Mouse (Mus musculus): ENCODE measurements around the gene Magi1. TPM values are rescaled to one million over a fixed set of nuclear protein-coding genes. Genes with fewer than 3 reads are reported as not detected.
A peak's percentile ranks its signal among the peaks of the same experiment; 100 is the strongest.

Magi1 gene
- total and polyA plus RNA-seq, 2 experiments from 2014 or later = 23.0 to 36.9 TPM

DNA sequence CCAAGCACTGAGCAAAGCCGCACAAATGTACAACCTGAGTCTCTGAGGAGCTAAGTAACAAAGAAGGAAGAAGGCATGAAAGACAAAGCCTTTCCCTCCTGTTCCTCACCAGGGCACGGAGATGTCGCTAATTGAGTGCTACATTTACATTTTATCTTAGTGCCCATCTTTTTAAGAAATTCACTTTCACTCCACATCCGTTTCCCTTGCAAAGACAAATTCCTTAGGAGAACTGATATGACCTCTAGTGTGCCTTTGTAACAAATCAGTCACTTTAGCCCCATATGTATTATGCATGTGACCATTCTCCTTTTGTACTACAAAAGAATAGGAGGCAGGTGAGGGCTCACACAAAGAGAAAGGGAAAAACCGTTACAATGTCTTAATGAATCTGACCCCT is 360.4 kb downstream of the Magi1 start:
- Histone ChIP-seq H3K27ac (no peak overlapping the region), H3K9me3 (ENCODE audit: low read length) (no peaks in the 10 kb centered on the region), H3K27me3 (ENCODE audit: insufficient read depth, low read length) (no peaks in the 10 kb centered on the region), H3K9ac (replicated peaks; ENCODE audit: low read length) (no peak overlapping the region), H3K4me3 (ENCODE audit: low read length) (no peak overlapping the region), H3K36me3 (ENCODE audit: insufficient read depth, low read length) (no peaks in the 10 kb centered on the region), H3K4me2 (ENCODE audit: low read depth, low read length) (no peak overlapping the region), H3K4me1 (ENCODE audit: insufficient read depth, low read length) (no peaks in the 10 kb centered on the region)
- WGBS = 51% methylated on average over 5 of the region's 5 CpGs
- DNase-seq (ENCODE audit: low spot score) (no peak), ATAC-seq (no peak)
- TF ChIP-seq CTCF (IDR thresholded peaks at IDR 0.05; ENCODE audit: low read depth) = no peak

DNA sequence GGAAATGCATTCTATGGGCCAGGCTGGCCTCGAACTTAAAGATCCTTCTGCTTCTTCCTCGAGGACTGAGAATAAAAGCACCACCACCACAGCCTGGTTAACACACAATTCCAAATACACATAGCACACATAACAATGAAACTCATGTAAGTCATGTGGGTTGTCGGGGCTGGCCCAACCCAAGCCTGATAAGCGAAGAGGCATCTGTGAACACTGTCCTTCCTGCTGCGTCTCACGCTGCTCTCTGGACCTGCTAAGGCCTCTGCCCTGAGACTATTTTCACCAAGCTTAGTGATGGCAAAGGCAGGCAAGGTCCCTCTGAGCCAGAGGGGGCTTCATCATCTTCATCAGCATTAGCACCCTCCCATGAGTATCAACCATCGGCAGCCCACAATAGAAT is 360.8 kb downstream of the Magi1 start:
- Histone ChIP-seq H3K27me3 (ENCODE audit: insufficient read depth, low read length) (no peaks in the 10 kb centered on the region), H3K4me2 (ENCODE audit: low read depth, low read length) (no peak overlapping the region), H3K36me3 (ENCODE audit: insufficient read depth, low read length) (no peaks in the 10 kb centered on the region), H3K27ac (no peak overlapping the region), H3K9ac (replicated peaks; ENCODE audit: low read length) (no peak overlapping the region), H3K4me3 (ENCODE audit: low read length) (no peak overlapping the region), H3K4me1 (ENCODE audit: insufficient read depth, low read length) (no peaks in the 10 kb centered on the region), H3K9me3 (ENCODE audit: low read length) (no peaks in the 10 kb centered on the region)
- no peak for TF ChIP-seq CTCF (IDR thresholded peaks at IDR 0.05; ENCODE audit: low read depth)
- ATAC-seq = no peak
- no peak for DNase-seq (ENCODE audit: low spot score)
- WGBS = 78% methylated on average over 7 of the region's 7 CpGs

DNA sequence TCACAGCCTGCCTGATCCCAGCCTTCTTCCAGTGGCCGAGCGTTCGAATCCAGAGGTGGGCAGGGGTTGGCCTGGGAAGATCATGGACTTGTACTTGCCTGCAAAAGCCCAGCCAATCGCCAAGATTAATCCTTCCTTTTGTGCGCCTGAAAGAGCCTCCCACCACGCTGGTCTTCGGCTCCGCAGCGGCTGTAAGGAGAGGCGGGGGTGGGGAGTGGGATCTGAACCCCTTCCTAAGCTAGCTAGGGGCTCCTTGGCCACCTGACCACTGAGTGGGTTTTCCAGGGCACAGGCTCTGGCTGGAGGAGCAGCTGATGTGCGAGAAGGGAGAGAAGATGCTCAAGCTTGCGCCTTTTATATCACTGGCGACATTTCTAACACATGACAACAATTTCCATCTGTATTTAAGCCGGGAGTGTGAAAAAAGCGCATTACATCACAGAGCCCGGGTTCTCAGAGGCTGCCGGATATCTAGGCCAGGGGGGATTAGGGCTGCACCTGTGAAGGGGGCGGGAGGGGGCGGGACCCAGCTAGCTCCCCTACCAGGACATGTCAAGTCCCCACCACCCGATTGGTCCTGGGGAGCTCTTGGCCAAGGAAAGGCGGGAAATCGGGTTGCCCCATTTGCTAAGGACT is 370.4 kb downstream of the Magi1 start:
- TF ChIP-seq CTCF (IDR thresholded peaks at IDR 0.05; ENCODE audit: low read depth) = no peak
- Histone ChIP-seq H3K4me1 (ENCODE audit: insufficient read depth, low read length) (peaks cover 6% of the 10 kb centered on the region; the same call in 1 of the 2 replicates), H3K4me3 (ENCODE audit: low read length) (peak overlapping the region; percentile 59), H3K9ac (replicated peaks; ENCODE audit: low read length) (peak overlapping the region; percentile 78), H3K36me3 (ENCODE audit: insufficient read depth, low read length) (no peaks in the 10 kb centered on the region), H3K9me3 (ENCODE audit: low read length) (no peaks in the 10 kb centered on the region), H3K27ac (peak overlapping the region; percentile 98), H3K4me2 (ENCODE audit: low read depth, low read length) (peak overlapping the region; percentile 68), H3K27me3 (ENCODE audit: insufficient read depth, low read length) (no peaks in the 10 kb centered on the region)
- peak; percentile 76 for ATAC-seq
- peak; percentile 77 for DNase-seq (ENCODE audit: low spot score)
- under 1% methylated on average over 22 of the region's 22 CpGs for WGBS

DNA sequence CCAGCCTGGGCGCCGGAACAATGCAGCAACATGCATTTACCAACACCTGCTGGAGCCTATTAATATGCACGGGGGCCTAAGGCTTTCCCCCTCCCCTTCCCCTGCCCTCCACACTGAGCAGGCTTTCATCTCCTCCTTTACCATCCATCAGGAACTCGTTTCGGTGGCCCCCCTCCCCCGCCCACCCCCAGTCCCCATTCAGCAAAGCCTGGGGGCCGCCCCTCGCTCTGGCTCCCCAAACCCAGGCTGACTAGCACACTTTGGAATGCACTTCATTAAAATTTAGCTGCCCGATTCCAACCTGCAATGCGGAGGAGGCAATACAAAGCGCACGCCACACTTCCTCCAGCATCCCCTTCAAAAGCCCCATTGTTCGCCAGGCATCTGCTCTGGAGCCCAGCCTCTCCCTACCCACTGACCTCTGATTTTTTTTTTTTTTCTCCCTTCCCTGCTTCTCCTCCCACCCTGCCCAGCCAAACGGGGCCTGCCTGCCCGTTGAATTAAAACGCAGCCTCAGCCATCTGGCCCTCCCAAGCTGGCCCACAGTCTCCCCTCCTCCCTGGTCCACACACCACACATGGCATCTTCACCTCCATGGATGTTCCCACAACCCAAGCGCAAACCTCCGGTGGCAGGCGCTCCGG is 371.0 kb downstream of the Magi1 start:
- TF ChIP-seq CTCF (IDR thresholded peaks at IDR 0.05; ENCODE audit: low read depth) = no peak; the same call in 1 of the 2 replicates
- peak; percentile 89 for ATAC-seq
- peak overlapping the region; percentile 59 for H3K4me3 ChIP-seq (ENCODE audit: low read length)

DNA sequence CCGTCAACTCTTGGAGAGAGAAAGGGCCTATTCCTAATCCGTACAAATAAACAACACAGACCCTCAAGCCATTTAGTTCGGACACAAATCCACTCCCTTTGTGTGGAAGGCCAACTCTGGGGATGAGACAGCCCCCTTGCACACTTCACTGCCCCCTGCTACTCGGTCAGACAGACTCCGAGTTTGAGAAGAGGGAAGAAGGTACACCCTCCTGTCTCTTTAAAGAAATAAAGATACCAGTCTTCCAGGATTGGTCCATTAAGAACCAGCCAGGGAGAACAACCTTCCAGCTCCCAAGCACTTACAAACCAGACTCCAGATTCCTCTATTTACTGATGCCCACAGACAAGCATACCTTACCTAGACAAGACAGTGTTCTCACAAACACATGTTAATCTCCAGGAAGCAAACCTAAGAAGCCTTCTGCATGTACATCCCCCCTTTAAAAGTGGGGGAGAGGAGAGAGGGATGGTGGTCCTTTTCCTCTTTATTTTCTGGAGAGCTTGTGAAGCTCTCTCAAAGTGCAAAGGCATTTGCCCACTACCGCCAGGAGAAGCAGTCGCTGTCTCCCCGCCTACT is 371.6 kb downstream of the Magi1 start:
- Histone ChIP-seq H3K36me3 (ENCODE audit: insufficient read depth, low read length) (no peaks in the 10 kb centered on the region), H3K4me3 (ENCODE audit: low read length) (peak overlapping the region; percentile 59), H3K4me2 (ENCODE audit: low read depth, low read length) (peak overlapping the region; percentile 68), H3K9ac (replicated peaks; ENCODE audit: low read length) (peak overlapping the region; percentile 78), H3K4me1 (ENCODE audit: insufficient read depth, low read length) (peaks cover 6% of the 10 kb centered on the region; the same call in 1 of the 2 replicates), H3K27ac (peak overlapping the region; percentile 98), H3K9me3 (ENCODE audit: low read length) (no peaks in the 10 kb centered on the region), H3K27me3 (ENCODE audit: insufficient read depth, low read length) (no peaks in the 10 kb centered on the region)
- ATAC-seq (peak; percentile 38), DNase-seq (ENCODE audit: low spot score) (peak; percentile 62)
- TF ChIP-seq CTCF (IDR thresholded peaks at IDR 0.05; ENCODE audit: low read depth) = peak; percentile 27; the same call in 1 of the 2 replicates
- WGBS = 8% methylated on average over 8 of the region's 8 CpGs

More for the DNA sequence above, 371.0 kb downstream of the Magi1 start:
- H3K9ac ChIP-seq (replicated peaks; ENCODE audit: low read length) = peak overlapping the region; percentile 78
- peak overlapping the region; percentile 98 for H3K27ac ChIP-seq
- peak overlapping the region; percentile 68 for H3K4me2 ChIP-seq (ENCODE audit: low read depth, low read length)
- no peaks in the 10 kb centered on the region for H3K27me3 ChIP-seq (ENCODE audit: insufficient read depth, low read length)
- H3K9me3 ChIP-seq (ENCODE audit: low read length) = no peaks in the 10 kb centered on the region
- no peaks in the 10 kb centered on the region for H3K36me3 ChIP-seq (ENCODE audit: insufficient read depth, low read length)
- DNase-seq (ENCODE audit: low spot score) = peak; percentile 83
- WGBS = 3% methylated on average over 19 of the region's 20 CpGs
- H3K4me1 ChIP-seq (ENCODE audit: insufficient read depth, low read length) = peaks cover 6% of the 10 kb centered on the region; the same call in 1 of the 2 replicates

DNA sequence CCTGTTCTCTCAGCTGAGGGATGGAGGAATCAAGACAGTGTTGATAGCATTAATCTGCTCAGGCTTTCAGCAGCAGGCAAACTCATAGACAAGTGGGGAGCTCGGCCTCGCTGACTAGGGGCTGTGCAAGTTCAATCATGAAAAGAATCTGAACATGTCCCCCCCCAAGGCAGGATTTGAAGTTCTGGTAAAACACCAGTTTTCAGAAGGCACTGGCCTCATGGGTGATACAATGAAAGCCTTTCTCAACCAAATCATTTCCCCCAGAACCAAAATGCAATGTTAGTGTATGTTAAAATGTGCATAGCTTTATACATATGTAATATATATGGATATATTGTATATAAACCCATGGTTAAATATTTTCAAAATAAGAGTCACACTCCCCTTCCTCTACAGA is 372.3 kb downstream of the Magi1 start:
- H3K4me3 ChIP-seq (ENCODE audit: low read length) = peak overlapping the region; percentile 59
- no peaks in the 10 kb centered on the region for H3K27me3 ChIP-seq (ENCODE audit: insufficient read depth, low read length)
- 21% methylated on average over 2 of the region's 2 CpGs for WGBS
- H3K36me3 ChIP-seq (ENCODE audit: insufficient read depth, low read length) = no peaks in the 10 kb centered on the region
- H3K4me1 ChIP-seq (ENCODE audit: insufficient read depth, low read length) = peaks cover 6% of the 10 kb centered on the region; the same call in 1 of the 2 replicates
- H3K9ac ChIP-seq (replicated peaks; ENCODE audit: low read length) = peak overlapping the region; percentile 78; the same call in 1 of the 2 replicates
- no peak for TF ChIP-seq CTCF (IDR thresholded peaks at IDR 0.05; ENCODE audit: low read depth)
- DNase-seq (ENCODE audit: low spot score) (no peak), ATAC-seq (no peak)
- H3K4me2 ChIP-seq (ENCODE audit: low read depth, low read length) = peak overlapping the region; percentile 68
- H3K27ac ChIP-seq = peak overlapping the region; percentile 98
- H3K9me3 ChIP-seq (ENCODE audit: low read length) = no peaks in the 10 kb centered on the region

Data from hindbrain, postnatal 0 days (tissue).